Mouse (Mus musculus): ENCODE data around the gene Xpnpep1.

DNA sequence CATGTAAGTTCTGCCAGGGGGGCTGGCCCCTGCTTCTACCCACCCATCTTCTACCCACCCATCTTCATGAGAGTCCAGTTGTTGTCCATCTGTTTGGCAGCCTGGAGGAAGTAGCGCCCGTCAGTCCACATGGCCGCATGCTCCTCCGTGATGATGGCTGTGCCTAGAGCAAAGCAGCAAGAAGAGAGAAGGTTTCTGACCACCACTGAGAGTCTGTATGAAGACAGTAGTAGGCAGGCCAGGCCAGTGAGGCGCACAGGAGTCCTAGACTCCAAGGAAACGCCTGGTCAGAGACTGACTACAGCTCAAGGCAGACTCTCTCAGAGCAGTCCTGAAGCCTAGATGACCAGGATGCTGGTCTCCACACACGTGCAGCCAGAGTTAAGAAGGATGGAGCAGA lies 26.7 kb downstream of the Xpnpep1 start:
- TF ChIP-seq CHD2 (IDR thresholded peaks at IDR 0.05; ENCODE audit: low read depth, low read length): no peak
- TF ChIP-seq MAFK (IDR thresholded peaks at IDR 0.05; ENCODE audit: insufficient read depth, low read depth, low read length): no peak
- no peak for TF ChIP-seq ZC3H11A (IDR thresholded peaks at IDR 0.05; ENCODE audit: borderline replicate concordance, low read depth, low read length)
- TF ChIP-seq ZNF384 (IDR thresholded peaks at IDR 0.05; ENCODE audit: low read depth, low read length): no peak

Measured in ES-E14 (cell line).